13 mouse cellular contexts compared by ENCODE assay signal in genomic region chr16:32551346-32551747, GRCm38 (mm10). TPM values are rescaled to one million over a fixed set of nuclear protein-coding genes. Genes with fewer than 3 reads are reported as not detected.
DNase-seq lines count a peak whose midpoint lies in the region; ATAC-seq lines count a peak whose summit lies in the region.
"Had no signal": no experiment of that assay in that cellular context is flagged by ENCODE, and none has a peak within 500 bp of the region (broad histone marks: within the 10 kb centered on the region; RNA-seq: fewer than 3 reads in every experiment).

No protein-coding gene starts in this region.

- H3K9ac ChIP-seq in intestine, embryonic 16.5 days (ENCODE audit: low read depth, low read length), result no peak overlapping the region
- H3K9ac ChIP-seq in liver, embryonic 16.5 days (ENCODE audit: low read depth, low read length), result no peak overlapping the region
- H3K9ac ChIP-seq: midbrain, embryonic 15.5 days had no signal

- DNase-seq in adrenal gland, adult 2 months, result peak; percentile 45
- no peak for DNase-seq in adrenal gland, postnatal 25 days
- DNase-seq in adipocyte (ENCODE audit: low spot score), result peak; percentile 58
- no peak for DNase-seq in limb, embryonic 10.5 days (ENCODE audit: low spot score)
- no peak for DNase-seq in ovary, postnatal 10 days (ENCODE audit: low spot score)
- DNase-seq in ovary, adult 18-20 months (ENCODE audit: low spot score), result no peak
- DNase-seq: gastrocnemius, adult 2 months; thymus, postnatal 4 days had no signal

- H3K27me3 ChIP-seq in intestine, embryonic 16.5 days (replicated peaks; ENCODE audit: control insufficient read depth, insufficient read depth, low read length), result no peaks in the 10 kb centered on the region
- H3K27me3 ChIP-seq in liver, embryonic 16.5 days (ENCODE audit: control insufficient read depth, insufficient read depth, low read depth, low read length), result no peaks in the 10 kb centered on the region
- H3K27me3 ChIP-seq in limb, embryonic 10.5 days (ENCODE audit: low read depth, poor library complexity, severe bottlenecking), result no peaks in the 10 kb centered on the region
- H3K27me3 ChIP-seq: midbrain, embryonic 15.5 days had no signal

- 22% methylated on average over 2 of the region's 2 CpGs for WGBS in intestine, embryonic 16.5 days
- 50% methylated on average over 2 of the region's 2 CpGs for WGBS in liver, embryonic 16.5 days (ENCODE audit: insufficient replicate concordance)
- 62% methylated on average over 2 of the region's 2 CpGs for WGBS in limb, embryonic 10.5 days

- ATAC-seq in intestine, embryonic 16.5 days, result peak; percentile 84
- 0 out of 2 replicates have a peak, but pooled peaks have one; percentile 19 for ATAC-seq in liver, embryonic 16.5 days (ENCODE audit: low read depth)
- ATAC-seq: activated CD4-positive, CD25-positive, alpha-beta regulatory T cell, adult 4 months; midbrain, embryonic 15.5 days had no signal

- no peaks in the 10 kb centered on the region for H3K9me3 ChIP-seq in intestine, embryonic 16.5 days (ENCODE audit: control insufficient read depth, low read length)
- H3K9me3 ChIP-seq in liver, embryonic 16.5 days (replicated peaks; ENCODE audit: control insufficient read depth, low read length), result no peaks in the 10 kb centered on the region; the same call in 1 of the 2 replicates
- no peaks in the 10 kb centered on the region for H3K9me3 ChIP-seq in limb, embryonic 10.5 days (replicated peaks)
- H3K9me3 ChIP-seq: midbrain, embryonic 15.5 days had no signal

- peaks cover 6% of the 10 kb centered on the region for H3K4me1 ChIP-seq in intestine, embryonic 16.5 days (ENCODE audit: control insufficient read depth, insufficient read depth, low read length)
- peaks cover 17% of the 10 kb centered on the region for H3K4me1 ChIP-seq in liver, embryonic 16.5 days (ENCODE audit: control insufficient read depth, low read depth, low read length)
- peaks cover 7% of the 10 kb centered on the region for H3K4me1 ChIP-seq in limb, embryonic 10.5 days
- H3K4me1 ChIP-seq: midbrain, embryonic 15.5 days had no signal

- no peaks in the 10 kb centered on the region for H3K36me3 ChIP-seq in intestine, embryonic 16.5 days (ENCODE audit: control insufficient read depth, insufficient read depth, low read length)
- no peaks in the 10 kb centered on the region for H3K36me3 ChIP-seq in liver, embryonic 16.5 days (ENCODE audit: control insufficient read depth, insufficient read depth)
- no peaks in the 10 kb centered on the region for H3K36me3 ChIP-seq in limb, embryonic 10.5 days
- H3K36me3 ChIP-seq: midbrain, embryonic 15.5 days had no signal

- H3K4me2 ChIP-seq in intestine, embryonic 16.5 days (ENCODE audit: low read depth, low read length), result no peak overlapping the region
- no peak overlapping the region for H3K4me2 ChIP-seq in liver, embryonic 16.5 days (ENCODE audit: low read depth, low read length)
- H3K4me2 ChIP-seq: midbrain, embryonic 15.5 days had no signal

- no peak overlapping the region for H3K4me3 ChIP-seq in intestine, embryonic 16.5 days (ENCODE audit: low read length)
- peak overlapping the region; percentile 11; the same call in 1 of the 2 replicates for H3K4me3 ChIP-seq in liver, embryonic 16.5 days (ENCODE audit: low read depth, low read length)
- no peak overlapping the region for H3K4me3 ChIP-seq in limb, embryonic 10.5 days
- H3K4me3 ChIP-seq: gastrocnemius, adult 2 months; midbrain, embryonic 15.5 days had no signal

- 0 out of 2 replicates have a peak overlapping the region, but pooled peaks have one; percentile 33 for H3K27ac ChIP-seq in intestine, embryonic 16.5 days (ENCODE audit: low read length)
- H3K27ac ChIP-seq in liver, embryonic 16.5 days (ENCODE audit: low read length), result no peak overlapping the region
- H3K27ac ChIP-seq in limb, embryonic 10.5 days, result no peak overlapping the region
- H3K27ac ChIP-seq: gastrocnemius, adult 2 months; midbrain, embryonic 15.5 days had no signal

RNA-seq across cellular contexts. Expression of gene Zdhhc19, which starts 55.3 kb away (rescaled TPM):
- not detected for total RNA-seq in adrenal gland, adult 2 months (2021)
- not detected in 2 replicates for polyA plus RNA-seq in adrenal gland, adult 2 months (2012; rRNA removed)
- total RNA-seq in adrenal gland, postnatal 25 days (2021), result not detected in 2 replicates
- polyA plus RNA-seq in intestine, embryonic 16.5 days (2015; fragmentation: Nextera tagmentation; extraction: Ambion mirVana), result 2.1 and 3.0 TPM in 2 replicates
- not detected in 2 replicates for polyA plus RNA-seq in liver, embryonic 16.5 days (2015; fragmentation: Nextera tagmentation; extraction: Ambion mirVana)
- not detected in 2 replicates for polyA plus RNA-seq in limb, embryonic 10.5 days (2016; fragmentation: Nextera tagmentation; extraction: Ambion mirVana)
- total RNA-seq: common myeloid progenitor, adult 5-6 weeks; gastrocnemius, adult 2 months had no signal
- polyA plus RNA-seq: activated CD4-positive, CD25-positive, alpha-beta regulatory T cell, adult 4 months; midbrain, embryonic 15.5 days had no signal

RNA-seq across cellular contexts. Expression of gene Tfrc, which starts 57.4 kb away (rescaled TPM):
- 10 to 100 TPM; 25.5 to 62.9 TPM for total RNA-seq in adrenal gland, adult 2 months (2021)
- polyA plus RNA-seq in adrenal gland, adult 2 months (2012; rRNA removed), result 0.99 and 1.2 TPM in 2 replicates
- total RNA-seq in adrenal gland, postnatal 25 days (2021), result 37.9 and 42.6 TPM in 2 replicates
- 56.4 and 64.9 TPM in 2 replicates for polyA plus RNA-seq in intestine, embryonic 16.5 days (2015; fragmentation: Nextera tagmentation; extraction: Ambion mirVana)
- 317 and 331 TPM in 2 replicates for polyA plus RNA-seq in liver, embryonic 16.5 days (2015; fragmentation: Nextera tagmentation; extraction: Ambion mirVana)
- polyA plus RNA-seq in limb, embryonic 10.5 days (2016; fragmentation: Nextera tagmentation; extraction: Ambion mirVana), result 55.9 and 56.9 TPM in 2 replicates

Comparison
In these comparisons a context has a peak if more than half of its experiments do, and no peak if none do; other contexts are left out.
1. DNase-seq: peak in adrenal gland, adult 2 months (single experiment) and adipocyte (single experiment); none in adrenal gland, postnatal 25 days (single experiment), limb, embryonic 10.5 days (single experiment), ovary, postnatal 10 days (single experiment) and ovary, adult 18-20 months (single experiment).
2. RNA of gene Tfrc, which starts 57.4 kb away (polyA plus RNA-seq): 317 to 331 TPM in liver, embryonic 16.5 days, 56.4 to 64.9 TPM in intestine, embryonic 16.5 days and 55.9 to 56.9 TPM in limb, embryonic 10.5 days; 0.99 to 1.2 TPM in adrenal gland, adult 2 months; every median in the first group is over 10 times any median in the second.